ENCODE assay signal across 10 mouse cellular contexts in genomic region chr6:125529479-125529878, GRCm38 (mm10). TPM values are rescaled to one million over a fixed set of nuclear protein-coding genes. Genes with fewer than 3 reads are reported as not detected.
DNase-seq lines count a peak whose midpoint lies in the region; ATAC-seq and TF ChIP-seq lines count a peak whose summit lies in the region.
"Had no signal": no experiment of that assay in that cellular context is flagged by ENCODE, and none has a peak within 500 bp of the region (broad histone marks: within the 10 kb centered on the region; RNA-seq: fewer than 3 reads in every experiment).

No protein-coding gene starts in this region.

- ATAC-seq in embryonic facial prominence, embryonic 14.5 days (ENCODE audit: low read depth): no peak
- peak; percentile 46; the same call in 1 of the 2 replicates for ATAC-seq in erythroblast, adult 5-6 weeks (replicated peaks; ENCODE audit: low FRiP score, poor library complexity, severe bottlenecking)
- peak; percentile 37; the same call in 1 of the 2 replicates for ATAC-seq in intestine, embryonic 15.5 days
- peak; percentile 82 for ATAC-seq in lung, postnatal 0 days

- H3K4me1 ChIP-seq in embryonic facial prominence, embryonic 14.5 days (ENCODE audit: control insufficient read depth, insufficient read depth, low read length): no peaks in the 10 kb centered on the region
- H3K4me1 ChIP-seq in embryonic facial prominence, embryonic 10.5 days: no peaks in the 10 kb centered on the region
- H3K4me1 ChIP-seq in intestine, embryonic 15.5 days (replicated peaks): no peaks in the 10 kb centered on the region
- no peaks in the 10 kb centered on the region for H3K4me1 ChIP-seq in lung, postnatal 0 days (ENCODE audit: insufficient read depth, low read depth, low read length)
- H3K4me1 ChIP-seq: forebrain, embryonic 12.5 days had no signal

- H3K27me3 ChIP-seq in embryonic facial prominence, embryonic 14.5 days (replicated peaks; ENCODE audit: control insufficient read depth, insufficient read depth, low read length): no peaks in the 10 kb centered on the region
- H3K27me3 ChIP-seq in embryonic facial prominence, embryonic 10.5 days (replicated peaks; ENCODE audit: low read depth, poor library complexity, severe bottlenecking): no peaks in the 10 kb centered on the region
- H3K27me3 ChIP-seq in intestine, embryonic 15.5 days (replicated peaks): no peaks in the 10 kb centered on the region
- H3K27me3 ChIP-seq in lung, postnatal 0 days (replicated peaks; ENCODE audit: insufficient read depth, low read length): no peaks in the 10 kb centered on the region
- H3K27me3 ChIP-seq: forebrain, embryonic 12.5 days; liver, embryonic 13.5 days had no signal

- peak; percentile 52 for TF ChIP-seq CTCF in lung, postnatal 0 days (IDR thresholded peaks at IDR 0.05)

- peak; percentile 29 for DNase-seq in embryonic facial prominence, embryonic 14.5 days (ENCODE audit: low spot score)
- DNase-seq in embryonic facial prominence, embryonic 10.5 days (ENCODE audit: low spot score): no peak
- peak; percentile 49 for DNase-seq in lung, postnatal 0 days (ENCODE audit: low spot score)
- DNase-seq in right cerebral cortex, adult 18-20 months: no peak
- DNase-seq in frontal cortex, postnatal 25 days (ENCODE audit: low spot score in 2 of 2): no peak
- no peak for DNase-seq in layer of hippocampus, adult 11-12 months (ENCODE audit: low spot score)
- DNase-seq: liver, embryonic 13.5 days had no signal

- H3K27ac ChIP-seq in embryonic facial prominence, embryonic 14.5 days (replicated peaks; ENCODE audit: low read depth, low read length): no peak overlapping the region
- H3K27ac ChIP-seq in embryonic facial prominence, embryonic 10.5 days (replicated peaks): no peak overlapping the region
- no peak overlapping the region for H3K27ac ChIP-seq in intestine, embryonic 15.5 days
- H3K27ac ChIP-seq in lung, postnatal 0 days (ENCODE audit: low read length): no peak overlapping the region
- H3K27ac ChIP-seq: forebrain, embryonic 12.5 days; liver, embryonic 13.5 days had no signal

- no peaks in the 10 kb centered on the region for H3K36me3 ChIP-seq in embryonic facial prominence, embryonic 14.5 days (ENCODE audit: control insufficient read depth, insufficient read depth, low read length)
- no peaks in the 10 kb centered on the region for H3K36me3 ChIP-seq in embryonic facial prominence, embryonic 10.5 days (replicated peaks)
- no peaks in the 10 kb centered on the region for H3K36me3 ChIP-seq in intestine, embryonic 15.5 days
- H3K36me3 ChIP-seq in lung, postnatal 0 days (ENCODE audit: insufficient read depth, low read length): no peaks in the 10 kb centered on the region
- H3K36me3 ChIP-seq: forebrain, embryonic 12.5 days; liver, embryonic 13.5 days had no signal

- H3K9me3 ChIP-seq in embryonic facial prominence, embryonic 14.5 days (ENCODE audit: control insufficient read depth, low read length): no peaks in the 10 kb centered on the region
- no peaks in the 10 kb centered on the region for H3K9me3 ChIP-seq in embryonic facial prominence, embryonic 10.5 days
- no peaks in the 10 kb centered on the region for H3K9me3 ChIP-seq in intestine, embryonic 15.5 days
- H3K9me3 ChIP-seq in lung, postnatal 0 days (ENCODE audit: low read length): no peaks in the 10 kb centered on the region
- H3K9me3 ChIP-seq: forebrain, embryonic 12.5 days; liver, embryonic 13.5 days had no signal

- 84% methylated on average over 5 of the region's 5 CpGs for WGBS in embryonic facial prominence, embryonic 14.5 days
- WGBS in embryonic facial prominence, embryonic 10.5 days: 82% methylated on average over 5 of the region's 5 CpGs
- 77% methylated on average over 5 of the region's 5 CpGs for WGBS in intestine, embryonic 15.5 days
- WGBS in lung, postnatal 0 days: 73% methylated on average over 5 of the region's 5 CpGs

- no peak overlapping the region for H3K4me2 ChIP-seq in embryonic facial prominence, embryonic 14.5 days (ENCODE audit: low read depth, low read length)
- H3K4me2 ChIP-seq in intestine, embryonic 15.5 days (replicated peaks): no peak overlapping the region
- H3K4me2 ChIP-seq in lung, postnatal 0 days (replicated peaks; ENCODE audit: low read depth, low read length): no peak overlapping the region
- H3K4me2 ChIP-seq: forebrain, embryonic 12.5 days; liver, embryonic 13.5 days had no signal

- TF ChIP-seq EP300 in lung, postnatal 0 days (IDR thresholded peaks at IDR 0.05): peak; percentile 80

- H3K9ac ChIP-seq in embryonic facial prominence, embryonic 14.5 days (ENCODE audit: low read depth, low read length): no peak overlapping the region
- no peak overlapping the region for H3K9ac ChIP-seq in intestine, embryonic 15.5 days
- H3K9ac ChIP-seq in lung, postnatal 0 days (replicated peaks; ENCODE audit: low read depth): no peak overlapping the region
- H3K9ac ChIP-seq: forebrain, embryonic 12.5 days; liver, embryonic 13.5 days had no signal

- no peak overlapping the region for H3K4me3 ChIP-seq in embryonic facial prominence, embryonic 14.5 days (ENCODE audit: low read depth, low read length)
- no peak overlapping the region for H3K4me3 ChIP-seq in embryonic facial prominence, embryonic 10.5 days
- no peak overlapping the region for H3K4me3 ChIP-seq in intestine, embryonic 15.5 days (replicated peaks)
- no peak overlapping the region for H3K4me3 ChIP-seq in lung, postnatal 0 days (ENCODE audit: low read depth, low read length)
- H3K4me3 ChIP-seq: forebrain, embryonic 12.5 days; liver, embryonic 13.5 days had no signal

RNA-seq across cellular contexts. Expression of gene Vwf, which starts 17.1 kb away (rescaled TPM):
- 13.4 and 16.0 TPM in 2 replicates for polyA plus RNA-seq in embryonic facial prominence, embryonic 14.5 days (2014; fragmentation: Nextera tagmentation; extraction: Ambion mirVana)
- 5.5 and 8.6 TPM in 2 replicates for polyA plus RNA-seq in embryonic facial prominence, embryonic 10.5 days (2016; fragmentation: Nextera tagmentation; extraction: Ambion mirVana)
- 16.1 and 16.7 TPM in 2 replicates for total RNA-seq in erythroblast, adult 5-6 weeks (2015; ENCODE audit: low replicate concordance)
- total RNA-seq in erythroblast, adult 5-6 weeks (2017; ENCODE audit: low replicate concordance): 20.7 and 26.9 TPM in 2 replicates
- polyA plus RNA-seq in intestine, embryonic 15.5 days (2015; fragmentation: Nextera tagmentation; extraction: Ambion mirVana): 12.0 and 12.7 TPM in 2 replicates
- 42.4 and 55.6 TPM in 2 replicates for polyA plus RNA-seq in lung, postnatal 0 days (2015; fragmentation: Nextera tagmentation; extraction: Ambion mirVana)

RNA-seq across cellular contexts. Expression of gene Cd9, which starts 34.9 kb away (rescaled TPM):
- polyA plus RNA-seq in embryonic facial prominence, embryonic 14.5 days (2014; fragmentation: Nextera tagmentation; extraction: Ambion mirVana): 241 and 245 TPM in 2 replicates
- polyA plus RNA-seq in embryonic facial prominence, embryonic 10.5 days (2016; fragmentation: Nextera tagmentation; extraction: Ambion mirVana): 33.0 and 36.2 TPM in 2 replicates
- total RNA-seq in erythroblast, adult 5-6 weeks (2015; ENCODE audit: low replicate concordance): 52.1 and 58.5 TPM in 2 replicates
- total RNA-seq in erythroblast, adult 5-6 weeks (2017; ENCODE audit: low replicate concordance): 25.1 and 33.0 TPM in 2 replicates
- 160 and 171 TPM in 2 replicates for polyA plus RNA-seq in intestine, embryonic 15.5 days (2015; fragmentation: Nextera tagmentation; extraction: Ambion mirVana)
- 962 and 974 TPM in 2 replicates for polyA plus RNA-seq in lung, postnatal 0 days (2015; fragmentation: Nextera tagmentation; extraction: Ambion mirVana)

Comparison
In these comparisons a context has a peak if more than half of its experiments do, and no peak if none do; other contexts are left out.
1. DNase-seq: peak in embryonic facial prominence, embryonic 14.5 days (single experiment) and lung, postnatal 0 days (single experiment); none in embryonic facial prominence, embryonic 10.5 days (single experiment), right cerebral cortex, adult 18-20 months (single experiment), frontal cortex, postnatal 25 days (0 of 2) and layer of hippocampus, adult 11-12 months (single experiment).